Mouse (Mus musculus): ENCODE data around the gene Otud7b.
"Not testable (repeated sequence)": the region's sequence is repeated elsewhere in the genome, so short reads cannot be mapped to it uniquely, and the experiment has no call there.

Otud7b gene

DNA sequence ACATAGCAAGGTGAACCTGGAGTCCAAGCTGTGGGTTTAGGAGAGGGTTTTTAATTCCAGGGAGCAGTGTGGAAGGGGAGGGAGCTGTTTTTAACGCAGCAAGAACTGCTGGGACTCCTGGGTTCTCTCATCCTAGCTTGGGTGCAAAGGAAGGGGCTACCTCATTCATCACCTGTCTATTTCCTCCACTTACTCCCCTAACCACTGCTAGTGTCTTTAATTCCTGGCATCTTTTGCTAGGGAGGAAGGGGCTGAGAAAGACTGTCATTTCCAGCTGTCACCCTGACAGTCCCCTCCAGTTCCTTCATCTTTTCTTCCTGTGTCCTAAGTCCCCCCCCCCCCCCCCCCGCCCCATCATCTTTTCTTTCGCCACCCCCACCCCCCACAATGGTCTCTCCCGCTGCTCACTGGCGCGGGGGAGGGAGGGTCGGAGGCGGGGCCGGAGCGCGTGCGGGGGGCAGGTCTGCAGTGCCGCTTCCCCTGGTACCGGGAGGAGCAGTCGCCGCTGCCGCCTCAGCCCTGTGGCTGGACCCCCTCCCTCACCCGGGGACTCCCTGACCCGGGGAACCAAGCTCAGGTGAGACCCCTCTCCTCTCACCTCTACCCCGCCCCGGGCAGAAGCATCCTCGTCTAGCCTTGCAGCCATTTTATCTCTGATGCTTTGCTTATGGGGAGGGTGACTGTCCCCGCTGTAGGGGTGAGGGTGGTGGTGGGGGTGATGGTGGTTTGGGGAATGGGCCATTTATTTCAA lies 76.6 kb downstream of the Otud7b start, which contains the start of gene Sv2a:
Gene Sv2a (plus strand): TSS at position 425 of the 751 bp plus-strand sequence.
- DNase-seq (ENCODE audit: low spot score) = no peak

DNA sequence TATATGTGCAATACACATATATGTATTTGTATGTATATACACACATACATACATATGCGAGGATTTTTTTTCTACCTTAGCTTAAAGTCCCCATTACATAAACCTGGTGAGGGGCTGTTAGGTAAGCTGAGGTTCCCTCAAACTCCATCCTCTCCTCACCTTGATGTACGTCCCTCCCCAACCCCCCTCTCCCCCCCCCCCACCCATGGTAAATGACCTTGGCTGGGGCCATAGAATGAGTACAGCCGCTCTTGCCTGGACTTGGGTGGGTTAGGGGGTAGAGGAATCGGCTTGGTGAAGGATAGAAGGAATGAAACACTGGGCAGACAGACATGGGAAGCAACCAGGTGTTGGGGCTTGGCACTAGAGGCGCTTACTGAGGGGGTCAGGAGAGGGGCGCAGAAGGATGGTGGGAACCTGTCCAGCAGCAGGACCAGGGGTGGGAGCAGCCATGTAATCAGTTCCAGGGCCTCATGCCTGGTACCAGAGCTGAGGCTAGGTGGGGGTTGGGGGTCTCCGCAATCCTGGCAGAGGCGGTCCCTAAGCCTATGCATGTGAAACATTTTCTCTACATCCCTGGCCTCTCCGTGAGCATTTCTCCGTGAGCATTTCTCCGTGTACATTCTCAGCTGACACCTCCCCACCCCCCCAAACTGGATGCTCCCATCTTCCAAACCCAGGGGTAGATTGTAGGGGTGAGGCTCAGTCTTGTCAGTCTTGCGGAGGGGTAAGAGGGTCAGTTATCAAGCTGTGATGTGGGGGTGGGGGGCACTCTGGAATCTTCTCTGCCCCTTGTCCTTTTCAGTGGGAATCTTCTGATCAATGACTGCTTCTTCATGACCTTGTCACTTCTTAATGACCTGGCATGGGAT lies 77.4 kb downstream of the Otud7b start:
- no peak for DNase-seq (ENCODE audit: low spot score)

DNA sequence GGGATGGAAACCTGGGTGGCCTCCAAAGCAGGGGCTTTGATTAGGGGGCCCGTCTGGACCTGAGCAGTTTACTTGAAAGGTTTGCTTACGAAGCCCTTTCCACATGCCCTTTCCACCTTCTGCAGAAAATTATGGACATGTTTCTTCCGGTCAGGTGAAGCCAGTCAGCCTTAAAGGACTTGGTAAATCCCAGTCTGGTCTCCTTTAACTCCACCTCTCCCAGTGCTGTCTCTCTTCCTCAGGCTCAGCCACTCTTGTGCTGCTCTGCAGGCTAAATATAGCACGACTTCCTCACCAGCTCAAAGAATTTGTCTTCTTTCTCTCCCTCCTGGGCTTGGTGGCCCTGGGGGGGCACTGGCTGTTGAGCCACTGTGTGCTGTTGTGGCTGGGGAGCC lies 78.1 kb downstream of the Otud7b start:
- DNase-seq (ENCODE audit: low spot score) = no peak

DNA sequence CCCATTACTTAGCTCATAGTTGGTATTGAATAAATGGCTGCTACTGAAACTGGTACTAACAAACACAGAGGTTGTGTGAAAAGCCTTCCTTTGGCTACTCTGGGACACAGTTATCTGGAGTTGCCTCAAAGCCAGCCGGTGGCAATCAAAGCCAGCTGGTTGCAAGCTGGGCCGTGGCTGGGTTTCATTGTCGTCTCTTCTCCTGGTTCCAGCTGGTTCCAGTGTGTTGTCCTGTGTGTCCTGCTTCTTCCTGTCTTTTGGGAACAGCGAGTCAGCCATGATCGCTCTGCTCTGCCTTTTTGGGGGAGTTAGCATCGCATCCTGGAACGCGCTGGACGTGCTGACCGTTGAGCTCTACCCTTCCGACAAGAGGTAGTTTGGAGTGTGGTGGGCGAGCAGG lies 88.7 kb downstream of the Otud7b start:
- DNase-seq (ENCODE audit: low spot score) = no peak

DNA sequence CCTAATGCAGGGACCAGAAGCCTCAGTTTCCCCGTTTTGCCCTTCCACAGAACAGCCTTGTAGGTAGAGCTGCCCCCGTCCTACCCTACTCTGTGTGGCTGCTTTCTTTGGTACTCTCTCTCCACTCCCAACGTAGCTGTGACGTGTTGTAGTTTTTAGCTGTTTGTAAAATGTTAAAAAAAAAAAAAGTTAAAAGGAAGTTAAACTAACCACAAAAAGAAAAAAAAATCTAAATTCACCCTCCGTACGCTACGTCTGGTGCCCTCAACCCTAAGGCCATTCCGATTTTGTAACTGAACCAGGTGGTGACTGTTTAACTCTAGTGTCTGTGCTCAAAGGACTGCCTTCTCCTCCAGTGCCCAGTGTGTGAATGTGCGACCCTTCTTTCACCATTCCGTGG lies 90.6 kb downstream of the Otud7b start:
- DNase-seq (ENCODE audit: low spot score) = no peak

DNA sequence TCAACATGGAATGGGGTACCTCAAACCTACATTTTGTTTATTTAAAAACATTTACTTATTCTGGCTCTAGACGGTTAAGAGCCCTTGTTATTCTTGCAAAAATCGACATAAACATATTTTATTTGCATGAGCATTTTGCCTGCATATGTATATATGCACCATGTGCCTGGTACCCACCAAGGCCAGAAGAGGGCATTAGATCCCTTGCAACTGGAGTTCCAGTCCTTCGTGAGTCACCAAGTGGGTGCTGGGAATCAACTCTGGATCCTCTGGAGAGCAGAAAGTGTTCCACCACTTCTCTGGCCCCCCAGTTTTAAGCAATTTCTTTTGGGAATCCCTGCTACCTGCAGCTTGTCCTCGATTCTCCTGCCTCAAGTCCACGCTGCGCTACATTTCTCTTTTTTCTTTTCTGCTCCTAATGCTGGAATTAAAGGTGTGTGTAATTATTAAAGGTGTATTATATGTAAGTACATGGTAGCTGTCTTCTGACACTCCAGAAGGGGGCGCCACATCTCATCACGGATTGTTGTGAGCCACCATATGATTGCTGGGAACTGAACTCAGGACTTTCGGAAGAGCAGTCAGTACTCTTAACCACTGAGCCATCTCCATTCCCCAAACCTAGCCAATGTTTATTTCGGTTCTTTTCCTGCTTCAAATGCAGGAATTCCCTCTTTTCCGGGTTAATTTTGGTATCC lies 91.4 kb downstream of the Otud7b start:
- no peak for DNase-seq (ENCODE audit: low spot score)

DNA sequence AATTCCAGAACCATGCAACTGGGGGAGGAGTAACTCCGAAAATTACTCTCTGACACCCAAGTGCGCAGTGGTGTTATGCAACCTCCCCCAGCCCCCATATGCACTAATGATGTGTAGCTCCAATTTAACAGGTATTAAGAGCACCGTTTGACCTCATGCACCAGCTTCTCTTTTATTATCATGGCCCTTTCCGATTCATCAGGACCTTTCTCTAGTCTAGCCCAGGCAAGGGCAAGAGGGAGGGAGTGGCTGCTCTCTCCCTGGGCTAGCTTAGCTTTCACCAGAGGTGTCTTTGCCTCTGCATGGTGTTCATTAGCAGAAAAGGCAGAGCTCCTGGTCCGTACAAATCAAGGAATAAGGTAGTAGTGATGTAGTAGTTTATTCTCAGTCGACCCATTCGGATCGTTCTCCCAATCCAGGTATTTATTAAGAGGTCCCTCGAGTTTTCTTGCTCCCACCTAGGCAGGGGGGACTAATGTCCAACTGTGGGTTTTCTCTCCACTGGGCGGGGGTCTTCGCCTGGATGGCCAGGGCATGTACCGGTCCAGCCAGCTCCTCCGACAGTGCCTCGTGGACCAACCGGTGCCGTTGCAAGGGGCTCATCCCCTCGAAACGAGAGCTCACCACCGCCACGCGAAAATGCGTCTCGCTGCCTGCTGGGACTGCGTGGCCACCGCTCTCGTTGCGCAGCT lies 92.3 kb downstream of the Otud7b start:
- no peak for DNase-seq (ENCODE audit: low spot score)

DNA sequence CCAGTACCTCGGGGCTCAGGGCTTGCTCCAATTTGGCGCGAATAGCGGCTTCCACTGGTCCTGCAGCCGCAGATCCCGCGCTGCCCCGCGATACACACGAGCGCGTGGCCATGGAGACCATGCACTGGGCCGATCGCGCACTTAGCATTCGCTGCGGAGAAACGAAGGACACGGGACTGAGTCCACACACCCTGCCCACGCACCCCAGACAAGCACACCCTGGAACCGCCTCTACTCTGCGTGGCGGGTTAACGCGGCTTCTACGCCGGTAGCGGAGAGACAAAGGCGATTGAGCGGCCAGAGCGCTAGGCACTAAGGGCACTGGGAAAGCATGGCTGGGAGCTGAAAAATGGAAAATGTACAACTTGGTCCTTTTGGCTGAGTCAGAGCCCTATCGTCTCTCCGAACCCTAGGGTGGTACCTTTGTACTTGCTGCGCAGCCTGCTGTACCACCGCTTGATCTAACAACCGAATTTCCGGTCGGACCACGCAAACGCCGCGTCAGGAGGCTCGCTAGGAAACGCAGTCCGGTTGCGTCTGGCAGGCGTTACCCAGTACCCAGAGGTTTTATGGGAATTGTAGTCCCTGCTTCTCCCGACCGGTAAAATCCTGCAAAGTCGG lies 92.9 kb downstream of the Otud7b start:
- peak; percentile 60 for DNase-seq (ENCODE audit: low spot score)

DNA sequence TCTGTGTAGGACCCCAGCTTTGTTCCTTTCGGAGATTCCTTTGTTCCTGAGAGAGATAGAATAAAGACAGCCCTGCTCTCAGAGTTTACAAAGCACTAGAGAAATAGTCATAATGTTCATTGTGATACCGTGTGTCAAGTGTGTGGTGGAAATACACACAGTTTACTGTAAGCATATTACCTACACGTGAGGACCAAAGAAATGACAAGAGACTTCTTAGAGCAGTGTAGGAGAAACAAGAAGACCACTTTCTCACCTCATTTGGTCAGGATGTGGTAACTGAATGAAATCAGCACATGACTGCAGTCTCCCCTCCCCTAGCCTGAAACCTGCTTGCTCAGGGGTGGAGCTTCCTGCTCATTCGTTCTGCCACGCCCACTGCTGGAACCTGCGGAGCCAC lies 93.9 kb downstream of the Otud7b start:
- no peak for DNase-seq (ENCODE audit: low spot score)

DNA sequence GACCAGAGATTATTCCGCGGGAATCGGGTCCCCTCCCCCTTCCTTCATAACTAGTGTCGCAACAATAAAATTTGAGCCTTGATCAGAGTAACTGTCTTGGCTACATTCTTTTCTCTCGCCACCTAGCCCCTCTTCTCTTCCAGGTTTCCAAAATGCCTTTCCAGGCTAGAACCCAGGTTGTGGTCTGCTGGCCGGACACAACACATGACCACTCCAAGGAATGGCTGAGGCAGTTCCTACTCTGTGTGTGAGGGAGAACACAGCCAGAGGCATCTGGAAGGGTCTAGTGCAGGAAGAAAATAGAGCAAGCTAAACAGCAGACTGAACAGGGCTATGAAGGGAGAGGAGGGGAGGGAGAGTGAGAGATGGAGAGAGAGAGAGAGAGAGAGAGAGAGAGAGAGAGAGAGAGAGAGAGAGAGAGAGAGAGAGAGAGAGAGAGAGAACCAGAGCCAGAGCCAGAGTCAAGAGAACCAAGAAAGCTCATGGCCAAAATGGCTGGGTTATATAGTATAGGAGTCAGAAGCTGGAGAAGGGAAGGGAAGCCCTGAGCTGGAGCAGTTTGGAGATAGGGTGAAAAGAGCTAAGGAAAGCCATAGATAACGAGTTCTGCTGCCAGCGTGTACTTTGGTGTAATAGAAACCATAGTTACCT lies 94.4 kb downstream of the Otud7b start:
- not testable (repeated sequence) for DNase-seq (ENCODE audit: low spot score)

DNA sequence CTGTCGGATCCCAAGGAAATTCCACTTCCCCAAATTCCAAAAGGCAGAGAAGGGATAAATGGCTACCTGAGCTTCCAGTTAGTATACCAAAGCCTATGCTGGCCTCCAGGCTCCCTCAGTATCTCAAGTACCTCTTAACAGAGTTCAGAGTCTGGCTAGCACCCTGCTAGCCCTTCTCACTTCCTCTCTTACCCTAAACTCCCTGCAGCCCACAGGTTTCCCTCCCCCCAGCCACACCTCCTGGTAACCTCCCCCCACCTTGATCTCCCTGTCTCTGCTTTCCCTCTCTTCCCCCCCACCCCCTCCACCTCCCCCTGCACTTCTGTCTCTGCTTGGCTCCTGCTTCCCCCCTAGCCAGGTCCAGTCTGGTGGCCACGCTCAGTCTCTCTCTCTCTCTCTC lies 95.4 kb downstream of the Otud7b start:
- no peak for DNase-seq (ENCODE audit: low spot score)

DNA sequence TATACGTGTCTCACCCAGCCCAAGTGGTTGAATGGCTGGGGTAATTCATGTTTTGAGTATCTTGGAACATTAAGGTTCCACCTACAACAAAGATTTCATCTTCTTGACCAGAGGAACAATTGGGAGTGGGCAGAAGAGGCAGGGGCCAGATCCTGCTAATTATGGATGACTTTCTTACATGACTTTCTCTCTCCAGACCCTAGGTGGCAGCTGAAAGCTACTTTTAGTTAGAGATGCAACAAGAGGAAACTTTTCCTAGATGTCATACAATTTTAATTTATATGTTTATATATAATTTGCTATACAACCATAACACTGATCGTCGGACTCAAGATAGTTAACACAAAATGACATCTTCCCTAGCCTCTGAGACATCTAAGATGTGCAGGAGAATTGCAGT lies 103.5 kb downstream of the Otud7b start:
- DNase-seq (ENCODE audit: low spot score) = no peak

DNA sequence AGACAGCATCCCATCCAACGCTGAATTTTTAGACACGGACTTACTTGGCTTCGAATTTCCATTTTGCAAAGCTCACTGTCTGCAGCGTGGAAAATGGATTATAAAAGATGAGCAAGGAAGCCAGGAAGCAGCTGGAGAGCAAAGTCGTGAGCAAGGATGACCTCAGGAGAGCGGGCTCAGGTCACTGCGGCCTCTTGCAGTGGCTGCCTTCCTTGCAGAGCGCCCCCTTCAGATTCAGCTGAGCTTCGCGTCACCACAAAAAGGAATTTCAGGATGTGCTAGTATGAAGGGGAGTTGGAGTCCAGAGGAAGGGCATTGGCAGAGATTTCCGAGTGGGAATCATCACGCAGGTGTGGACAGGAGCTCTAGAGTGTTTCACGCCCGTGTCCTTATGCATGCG lies 104.9 kb downstream of the Otud7b start:
- DNase-seq (ENCODE audit: low spot score) = no peak
